8 mouse cellular contexts compared by ENCODE assay signal in the genomic region with DNA sequence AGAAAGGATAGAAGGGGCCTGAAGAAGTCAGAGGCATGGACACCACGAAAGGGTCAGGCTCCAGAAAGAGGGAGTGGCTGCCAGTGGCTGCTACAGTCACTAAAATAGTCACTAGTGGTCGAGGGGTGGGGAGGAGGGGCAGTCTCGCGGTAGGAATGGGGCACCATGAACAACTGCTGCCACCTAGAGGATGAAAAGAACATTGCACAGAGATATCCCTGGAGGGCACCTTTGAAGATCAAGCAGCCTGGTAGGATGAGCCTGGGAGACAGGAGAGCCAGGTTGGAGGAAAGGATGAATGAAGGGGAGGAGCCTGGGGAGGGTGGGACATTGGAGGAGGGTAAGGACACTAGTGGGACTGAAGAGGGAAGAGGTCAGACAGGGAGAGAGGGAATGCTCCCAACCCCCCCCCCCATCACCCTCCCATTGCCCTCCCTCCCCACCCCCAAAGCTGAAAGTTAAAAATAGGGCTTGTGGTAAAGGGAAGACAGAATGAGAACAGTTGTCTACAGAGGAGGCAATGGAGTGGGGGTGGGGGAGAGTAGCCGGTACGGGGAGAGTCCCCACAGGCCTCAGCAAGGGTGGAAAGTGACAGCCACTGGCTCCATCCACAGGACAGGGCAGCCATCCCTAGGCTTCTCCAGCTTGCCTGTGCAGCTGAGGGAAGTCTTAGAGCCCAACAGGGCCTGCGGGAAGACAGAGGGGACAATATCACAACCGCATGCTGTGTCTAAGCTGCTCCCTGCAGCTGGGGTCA. TPM values are rescaled to one million over a fixed set of nuclear protein-coding genes. Genes with fewer than 3 reads are reported as not detected.
DNase-seq lines count a peak whose midpoint lies in the region; ATAC-seq and TF ChIP-seq lines count a peak whose summit lies in the region.

No protein-coding gene starts in this region.

- H3K4me3 ChIP-seq in forebrain, embryonic 10.5 days: peak overlapping the region; percentile 28; the same call in 1 of the 2 replicates
- H3K4me3 ChIP-seq in lung, embryonic 15.5 days: no peak overlapping the region
- H3K4me3 ChIP-seq in olfactory bulb, adult 2 months (ENCODE audit: insufficient read depth, low read depth, low read length): no peak overlapping the region

- peaks cover 52% of the 10 kb centered on the region for H3K4me1 ChIP-seq in forebrain, embryonic 10.5 days
- peaks cover 22% of the 10 kb centered on the region for H3K4me1 ChIP-seq in lung, embryonic 15.5 days
- H3K4me1 ChIP-seq in olfactory bulb, adult 2 months (ENCODE audit: control insufficient read depth, insufficient read depth, low read length): peaks cover 21% of the 10 kb centered on the region

- H3K27ac ChIP-seq in forebrain, embryonic 10.5 days: peak overlapping the region; percentile 49; the same call in 1 of the 2 replicates
- H3K27ac ChIP-seq in lung, embryonic 15.5 days: no peak overlapping the region; the same call in 1 of the 2 replicates
- H3K27ac ChIP-seq in olfactory bulb, adult 2 months (ENCODE audit: insufficient read depth, low read depth, low read length): no peak overlapping the region

- H3K4me2 ChIP-seq in lung, embryonic 15.5 days: peak overlapping the region; percentile 26; the same call in 1 of the 2 replicates

- H3K27me3 ChIP-seq in forebrain, embryonic 10.5 days (ENCODE audit: poor library complexity, severe bottlenecking): peaks cover 36% of the 10 kb centered on the region
- no peaks in the 10 kb centered on the region for H3K27me3 ChIP-seq in lung, embryonic 15.5 days

- no peaks in the 10 kb centered on the region for H3K9me3 ChIP-seq in forebrain, embryonic 10.5 days
- H3K9me3 ChIP-seq in lung, embryonic 15.5 days: no peaks in the 10 kb centered on the region

- H3K36me3 ChIP-seq in forebrain, embryonic 10.5 days (replicated peaks): no peaks in the 10 kb centered on the region
- no peaks in the 10 kb centered on the region for H3K36me3 ChIP-seq in lung, embryonic 15.5 days

- intact Hi-C loops in heart, postnatal 36 days (cut with DNase I): loop anchor here (10.0 kb wide), 1 partner anchor 654 kb away; no protein-coding TSS in a partner anchor

- DNase-seq in MEL-GATA-1-ER (ENCODE audit: extremely low read depth, low read depth): peak; percentile 40
- peak; percentile 64 for DNase-seq in c-Kit-positive CD71-negative TER-119-negative erythroid progenitor cells, embryonic 14.5 days (ENCODE audit: low read depth)
- DNase-seq in forebrain, embryonic 10.5 days (ENCODE audit: extremely low spot score, low spot score): peak; percentile 58
- peak; percentile 35 to 53 for DNase-seq in heart, postnatal 36 days
- DNase-seq in layer of hippocampus, adult 8-10 months (ENCODE audit: low spot score in 2 of 2): peak; percentile 35 to 44
- DNase-seq in urinary bladder, adult 18-20 months (ENCODE audit: low spot score in 2 of 2): no peak

- H3K9ac ChIP-seq in lung, embryonic 15.5 days: no peak overlapping the region

- TF ChIP-seq CTCF in olfactory bulb, adult 2 months (IDR thresholded peaks at IDR 0.05; ENCODE audit: insufficient read depth, low read depth, low read length): peak; percentile 69

- ATAC-seq in lung, embryonic 15.5 days (ENCODE audit: borderline replicate concordance, extremely low read depth, low FRiP score, low TSS enrichment): 0 out of 2 replicates have a peak, but pooled peaks have one; percentile 32

- TF ChIP-seq POLR2A in olfactory bulb, adult 2 months (IDR thresholded peaks at IDR 0.05; ENCODE audit: insufficient read depth, low read depth, low read length): no peak

- WGBS in forebrain, embryonic 10.5 days: 6% methylated on average over 8 of the region's 8 CpGs
- WGBS in lung, embryonic 15.5 days: 7% methylated on average over 8 of the region's 8 CpGs
- WGBS in olfactory bulb, adult 2 months: 14% methylated on average over 8 of the region's 8 CpGs

RNA-seq across cellular contexts. Expression of a gene that starts 20.5 kb away (rescaled TPM):
- polyA plus RNA-seq in forebrain, embryonic 10.5 days (2016; fragmentation: Nextera tagmentation; extraction: Ambion mirVana): 22.0 and 22.1 TPM in 2 replicates
- under 1 TPM; 0.39 to 0.95 TPM for total RNA-seq in heart, postnatal 36 days (2021)
- total RNA-seq in layer of hippocampus, adult 8-10 months (2022): 10 to 100 TPM; 12.6 to 14.3 (median 13.6) TPM
- polyA plus RNA-seq in lung, embryonic 15.5 days (2015; fragmentation: Nextera tagmentation; extraction: Ambion mirVana): 70.4 and 73.5 TPM in 2 replicates
- not detected in 2 replicates for polyA plus RNA-seq in olfactory bulb, adult 2 months (2012; ENCODE audit: insufficient read depth, insufficient read length, low replicate concordance, missing spikeins)

Comparison
In these comparisons a context has a peak if more than half of its experiments do, and no peak if none do; other contexts are left out.
1. DNase-seq: peak in MEL-GATA-1-ER (single experiment), c-Kit-positive CD71-negative TER-119-negative erythroid progenitor cells, embryonic 14.5 days (single experiment), forebrain, embryonic 10.5 days (single experiment), heart, postnatal 36 days (2 of 2) and layer of hippocampus, adult 8-10 months (2 of 2); none in urinary bladder, adult 18-20 months (0 of 2).
2. RNA of a gene that starts 20.5 kb away (polyA plus RNA-seq): 70.4 to 73.5 TPM in lung, embryonic 15.5 days and 22.0 to 22.1 TPM in forebrain, embryonic 10.5 days; not detected in olfactory bulb, adult 2 months; every median in the first group is over 10 times any median in the second.